ENCODE assay signal across 7 mouse cellular contexts in genomic region chrX:162643789-162644092, GRCm38 (mm10). TPM values are rescaled to one million over a fixed set of nuclear protein-coding genes. Genes with fewer than 3 reads are reported as not detected.
DNase-seq lines count a peak whose midpoint lies in the region; ATAC-seq and TF ChIP-seq lines count a peak whose summit lies in the region.

No protein-coding gene starts in this region.

- no peak overlapping the region for H3K27ac ChIP-seq in lung, embryonic 14.5 days (ENCODE audit: low read depth)
- H3K27ac ChIP-seq in forebrain, embryonic 12.5 days, result no peak overlapping the region
- H3K27ac ChIP-seq in limb, embryonic 13.5 days, result no peak overlapping the region
- no peak overlapping the region for H3K27ac ChIP-seq in stomach, embryonic 14.5 days (ENCODE audit: low read length)

- peak overlapping the region; percentile 52 for H3K4me3 ChIP-seq in lung, embryonic 14.5 days (ENCODE audit: low read depth, low read length)
- peak overlapping the region; percentile 56 for H3K4me3 ChIP-seq in forebrain, embryonic 12.5 days (replicated peaks)
- H3K4me3 ChIP-seq in limb, embryonic 13.5 days, result peak overlapping the region; percentile 58
- peak overlapping the region; percentile 45 for H3K4me3 ChIP-seq in stomach, embryonic 14.5 days (ENCODE audit: low read depth, low read length)

- no peak for DNase-seq in lung, embryonic 14.5 days
- no peak for DNase-seq in lung, postnatal 10 days
- DNase-seq in adrenal gland, adult 18-20 months (ENCODE audit: low spot score in 2 of 2), result no peak
- DNase-seq in kidney, adult 18-20 months, result no peak

- no peaks in the 10 kb centered on the region for H3K27me3 ChIP-seq in lung, embryonic 14.5 days (ENCODE audit: insufficient read depth, low read length)
- peaks cover 42% of the 10 kb centered on the region for H3K27me3 ChIP-seq in forebrain, embryonic 12.5 days
- H3K27me3 ChIP-seq in limb, embryonic 13.5 days, result peaks cover 53% of the 10 kb centered on the region
- no peaks in the 10 kb centered on the region for H3K27me3 ChIP-seq in stomach, embryonic 14.5 days (ENCODE audit: control insufficient read depth, insufficient read depth, low read length)

- WGBS in lung, embryonic 14.5 days, result 3% methylated on average over 4 of the region's 4 CpGs
- 52% methylated on average over 4 of the region's 4 CpGs for WGBS in forebrain, embryonic 12.5 days
- 29% methylated on average over 3 of the region's 4 CpGs for WGBS in limb, embryonic 13.5 days
- 15% methylated on average over 4 of the region's 4 CpGs for WGBS in stomach, embryonic 14.5 days

- H3K9me3 ChIP-seq in lung, embryonic 14.5 days (ENCODE audit: low read depth, low read length), result no peaks in the 10 kb centered on the region
- no peaks in the 10 kb centered on the region for H3K9me3 ChIP-seq in forebrain, embryonic 12.5 days
- no peaks in the 10 kb centered on the region for H3K9me3 ChIP-seq in limb, embryonic 13.5 days
- no peaks in the 10 kb centered on the region for H3K9me3 ChIP-seq in stomach, embryonic 14.5 days (ENCODE audit: control insufficient read depth, low read depth, low read length)

- no peaks in the 10 kb centered on the region for H3K4me1 ChIP-seq in lung, embryonic 14.5 days (ENCODE audit: insufficient read depth)
- no peaks in the 10 kb centered on the region for H3K4me1 ChIP-seq in forebrain, embryonic 12.5 days
- H3K4me1 ChIP-seq in limb, embryonic 13.5 days, result no peaks in the 10 kb centered on the region
- H3K4me1 ChIP-seq in stomach, embryonic 14.5 days (ENCODE audit: control insufficient read depth, insufficient read depth, low read length), result no peaks in the 10 kb centered on the region

- no peak for TF ChIP-seq CTCF in lung, embryonic 14.5 days (IDR thresholded peaks at IDR 0.05; ENCODE audit: low read depth)

- peak overlapping the region; percentile 73 for H3K4me2 ChIP-seq in lung, embryonic 14.5 days
- H3K4me2 ChIP-seq in forebrain, embryonic 12.5 days, result peak overlapping the region; percentile 75
- peak overlapping the region; percentile 81 for H3K4me2 ChIP-seq in limb, embryonic 13.5 days (replicated peaks)
- H3K4me2 ChIP-seq in stomach, embryonic 14.5 days (replicated peaks; ENCODE audit: low read depth, low read length), result peak overlapping the region; percentile 73

- no peak for ATAC-seq in lung, embryonic 14.5 days (ENCODE audit: insufficient read depth)
- ATAC-seq in forebrain, embryonic 12.5 days (ENCODE audit: low FRiP score), result no peak
- peak; percentile 61; the same call in 1 of the 2 replicates for ATAC-seq in limb, embryonic 13.5 days (ENCODE audit: low FRiP score, low read depth)
- ATAC-seq in stomach, embryonic 14.5 days (ENCODE audit: insufficient number of reproducible peaks, insufficient read depth, low FRiP score, low read depth), result no peak

- H3K9ac ChIP-seq in lung, embryonic 14.5 days, result no peak overlapping the region
- no peak overlapping the region for H3K9ac ChIP-seq in forebrain, embryonic 12.5 days
- peak overlapping the region; percentile 61 for H3K9ac ChIP-seq in limb, embryonic 13.5 days
- H3K9ac ChIP-seq in stomach, embryonic 14.5 days (replicated peaks; ENCODE audit: low read depth, low read length), result no peak overlapping the region

- no peaks in the 10 kb centered on the region for H3K36me3 ChIP-seq in lung, embryonic 14.5 days (ENCODE audit: insufficient read depth)
- no peaks in the 10 kb centered on the region for H3K36me3 ChIP-seq in forebrain, embryonic 12.5 days (replicated peaks)
- H3K36me3 ChIP-seq in limb, embryonic 13.5 days, result no peaks in the 10 kb centered on the region
- H3K36me3 ChIP-seq in stomach, embryonic 14.5 days (ENCODE audit: control insufficient read depth, insufficient read depth, low read length), result no peaks in the 10 kb centered on the region

RNA-seq across cellular contexts. Expression of gene Reps2, which starts 0.3 kb away (rescaled TPM):
- 0.83 and 0.84 TPM in 2 replicates for polyA plus RNA-seq in lung, embryonic 14.5 days (2014; fragmentation: Nextera tagmentation; extraction: Ambion mirVana)
- 1.4 and 1.5 TPM in 2 replicates for polyA plus RNA-seq in forebrain, embryonic 12.5 days (2016; fragmentation: Nextera tagmentation; extraction: Ambion mirVana)
- polyA plus RNA-seq in limb, embryonic 13.5 days (2015; fragmentation: Nextera tagmentation; extraction: Ambion mirVana), result 1.1 and 1.4 TPM in 2 replicates
- polyA plus RNA-seq in stomach, embryonic 14.5 days (2014; fragmentation: Nextera tagmentation; extraction: Ambion mirVana), result 2.7 and 3.2 TPM in 2 replicates
- total RNA-seq in adrenal gland, adult 18-20 months (2021), result 1 to 10 TPM; 2.5 to 3.0 TPM
